Mouse (Mus musculus) midbrain, embryonic 14.5 days (tissue): ENCODE data around the gene Usp42. TPM values are rescaled to one million over a fixed set of nuclear protein-coding genes. Genes with fewer than 3 reads are reported as not detected.

Experiments used
- ATAC-seq: fragments of 200-750 bp; cut with Nextera tagmentation; 2 replicates; pipeline ENCODE4 v1.8.0; 2017; ENCODE audit warnings: moderate number of reproducible peaks, moderate library complexity; ENCODE audit not compliant: low FRiP score, low TSS enrichment
- DNase-seq: peaks from one replicate; pipeline ENCODE4 v3.0.0-alpha.2; 2015
- H3K27ac ChIP-seq: fragments of 300-500 bp; sonication (generic); replicated peaks from 2 replicates; pipeline ENCODE4 v1.5.1; 2014; ENCODE audit warnings: mild to moderate bottlenecking, low read depth, low read length, moderate library complexity
- H3K27me3 ChIP-seq: fragments of 300-500 bp; sonication (generic); 2 replicates; pipeline ENCODE4 v1.6.1; 2014; ENCODE audit warnings: low read length, control low read depth, mixed read lengths; ENCODE audit not compliant: control insufficient read depth, insufficient read depth
- H3K36me3 ChIP-seq: fragments of 300-500 bp; sonication (generic); 2 replicates; pipeline ENCODE4 v1.6.1; 2014; ENCODE audit warnings: low read length, control low read depth; ENCODE audit not compliant: control insufficient read depth, insufficient read depth
- H3K4me1 ChIP-seq: fragments of 300-500 bp; sonication (generic); 2 replicates; pipeline ENCODE4 v1.6.1; 2014; ENCODE audit warnings: mild to moderate bottlenecking, antibody characterized with exemption, low read length, control low read depth; ENCODE audit not compliant: control insufficient read depth, insufficient read depth
- H3K4me2 ChIP-seq: fragments of 300-500 bp; sonication (generic); 2 replicates; pipeline ENCODE4 v1.6.1; 2014; ENCODE audit warnings: mild to moderate bottlenecking, low read length, moderate library complexity
- H3K4me3 ChIP-seq: fragments of 300-500 bp; sonication (generic); replicated peaks from 2 replicates; pipeline ENCODE4 v1.5.1; 2014; ENCODE audit warnings: low read depth, low read length
- H3K9ac ChIP-seq: fragments of 300-500 bp; sonication (generic); replicated peaks from 2 replicates; pipeline ENCODE4 v1.6.1; 2014; ENCODE audit warnings: mild to moderate bottlenecking, low read length, moderate library complexity
- H3K9me3 ChIP-seq: fragments of 300-500 bp; sonication (generic); 2 replicates; pipeline ENCODE4 v1.6.1; 2016; ENCODE audit warnings: low read length, control low read depth, mixed read lengths; ENCODE audit not compliant: control insufficient read depth
- WGBS: fragments of 180-500 bp; shearing (Covaris S2); extraction: QIAGEN DNeasy Blood & Tissue Kit; methylation state at CpG from one replicate; pipeline ENCODE4 v1.1.7; 2014; 5-methylcytosine and 5-hydroxymethylcytosine counted together
- polyA plus RNA-seq: library from polyadenylated mRNA; unstranded; fragments of >200 nt; fragmentation: Nextera tagmentation; extraction: Ambion mirVana; gene quantifications from 2 replicates; pipeline ENCODE4 v1.2.1, GENCODE M21; 2014

Gene Usp42
- polyA plus RNA-seq, 1 experiment from 2014 or later: 33.9 TPM

- Histone ChIP-seq H3K36me3 (no peaks in the 10 kb centered on the region), H3K27ac (no peak overlapping the region), H3K4me2 (no peak overlapping the region), H3K27me3 (no peaks in the 10 kb centered on the region), H3K4me1 (no peaks in the 10 kb centered on the region), H3K9me3 (no peaks in the 10 kb centered on the region), H3K9ac (no peak overlapping the region), H3K4me3 (no peak overlapping the region)
- DNase-seq: no peak
- ATAC-seq: no peak
- 61% methylated on average over 6 of the region's 6 CpGs for WGBS
These were observed 52.4 kb downstream of the Usp42 start for GRCm38 (mm10) chr5:143679654-143680053.

GRCm38 (mm10) chr5:143678634-143679271 lies 53.3 kb downstream of the Usp42 start:
- no peaks in the 10 kb centered on the region for H3K36me3 ChIP-seq
- no peak overlapping the region for H3K27ac ChIP-seq
- ATAC-seq (no peak), DNase-seq (no peak)
- no peaks in the 10 kb centered on the region for H3K4me1 ChIP-seq
- 79% methylated on average over 6 of the region's 6 CpGs for WGBS
- no peaks in the 10 kb centered on the region for H3K27me3 ChIP-seq
- H3K4me3 ChIP-seq: no peak overlapping the region
- no peaks in the 10 kb centered on the region for H3K9me3 ChIP-seq
- no peak overlapping the region for H3K4me2 ChIP-seq
- H3K9ac ChIP-seq: no peak overlapping the region

GRCm38 (mm10) chr5:143677363-143677762 lies 54.7 kb downstream of the Usp42 start:
- 64% methylated on average over 4 of the region's 4 CpGs for WGBS

GRCm38 (mm10) chr5:143676218-143676985 lies 55.7 kb downstream of the Usp42 start:
- Histone ChIP-seq H3K36me3 (no peaks in the 10 kb centered on the region), H3K27ac (no peak overlapping the region), H3K4me3 (no peak overlapping the region), H3K9ac (no peak overlapping the region), H3K9me3 (no peaks in the 10 kb centered on the region), H3K27me3 (no peaks in the 10 kb centered on the region), H3K4me1 (no peaks in the 10 kb centered on the region), H3K4me2 (no peak overlapping the region)
- ATAC-seq: no peak
- 88% methylated on average over 5 of the region's 5 CpGs for WGBS
- no peak for DNase-seq

More at GRCm38 (mm10) chr5:143677363-143677762, 54.7 kb downstream of the Usp42 start:
- no peaks in the 10 kb centered on the region for H3K27me3 ChIP-seq
- H3K36me3 ChIP-seq: no peaks in the 10 kb centered on the region
- no peak overlapping the region for H3K9ac ChIP-seq
- ATAC-seq (no peak), DNase-seq (no peak)
- H3K4me2 ChIP-seq: no peak overlapping the region
- H3K9me3 ChIP-seq: no peaks in the 10 kb centered on the region
- H3K27ac ChIP-seq: no peak overlapping the region
- H3K4me3 ChIP-seq: no peak overlapping the region
- H3K4me1 ChIP-seq: no peaks in the 10 kb centered on the region

GRCm38 (mm10) chr5:143674576-143674975 lies 57.5 kb downstream of the Usp42 start:
- Histone ChIP-seq H3K9ac (no peak overlapping the region), H3K27me3 (no peaks in the 10 kb centered on the region), H3K4me1 (no peaks in the 10 kb centered on the region), H3K9me3 (no peaks in the 10 kb centered on the region), H3K4me2 (no peak overlapping the region), H3K27ac (no peak overlapping the region), H3K4me3 (no peak overlapping the region), H3K36me3 (no peaks in the 10 kb centered on the region)
- 91% methylated on average over 5 of the region's 5 CpGs for WGBS
- no peak for ATAC-seq
- DNase-seq: no peak

GRCm38 (mm10) chr5:143670740-143671415 lies 61.2 kb downstream of the Usp42 start:
- DNase-seq (no peak), ATAC-seq (no peak)
- H3K9ac ChIP-seq: no peak overlapping the region
- H3K27me3 ChIP-seq: no peaks in the 10 kb centered on the region
- H3K4me2 ChIP-seq: no peak overlapping the region
- H3K36me3 ChIP-seq: no peaks in the 10 kb centered on the region
- H3K4me3 ChIP-seq: no peak overlapping the region
- no peaks in the 10 kb centered on the region for H3K9me3 ChIP-seq
- WGBS: 79% methylated on average over 6 of the region's 6 CpGs
- H3K4me1 ChIP-seq: no peaks in the 10 kb centered on the region
- H3K27ac ChIP-seq: no peak overlapping the region

- H3K9ac ChIP-seq: no peak overlapping the region
- no peaks in the 10 kb centered on the region for H3K27me3 ChIP-seq
- no peak overlapping the region for H3K4me2 ChIP-seq
- DNase-seq (no peak), ATAC-seq (no peak)
- WGBS: 77% methylated on average over 2 of the region's 2 CpGs
- H3K4me1 ChIP-seq: no peaks in the 10 kb centered on the region
- no peak overlapping the region for H3K27ac ChIP-seq
- H3K9me3 ChIP-seq: no peaks in the 10 kb centered on the region
- H3K4me3 ChIP-seq: no peak overlapping the region
- H3K36me3 ChIP-seq: no peaks in the 10 kb centered on the region
These were observed 62.2 kb downstream of the Usp42 start for GRCm38 (mm10) chr5:143669839-143670238.

- Histone ChIP-seq H3K9me3 (no peaks in the 10 kb centered on the region), H3K4me2 (no peak overlapping the region), H3K9ac (no peak overlapping the region), H3K4me3 (no peak overlapping the region), H3K27me3 (no peaks in the 10 kb centered on the region), H3K36me3 (no peaks in the 10 kb centered on the region), H3K4me1 (no peaks in the 10 kb centered on the region), H3K27ac (no peak overlapping the region)
- no peak for ATAC-seq
- WGBS: 50% methylated on average over 2 of the region's 2 CpGs
- DNase-seq: no peak
These were observed 62.7 kb downstream of the Usp42 start for GRCm38 (mm10) chr5:143669393-143669792.
